Mouse (Mus musculus) gastrocnemius, postnatal 14 days (tissue): ENCODE measurements around the gene Kdm4c. TPM values are rescaled to one million over a fixed set of nuclear protein-coding genes. Genes with fewer than 3 reads are reported as not detected.
"Not testable (repeated sequence)": the region's sequence is repeated elsewhere in the genome, so short reads cannot be mapped to it uniquely, and the experiment has no call there.

Source experiments
- DNase-seq: peaks from one replicate; pipeline ENCODE4 v3.0.0; 2021; ENCODE audit warnings: mixed read lengths
- intact Hi-C: fragments of 180-260 bp; cut with DNase I; formaldehyde crosslinking; loops from one replicate; pipeline ENCODE4 v1.15.1; 2025; ENCODE audit warnings: low total_unique reads
- total RNA-seq, 2 experiments: library from RNA; stranded (reverse); gene quantifications; 2 replicates each; pipeline ENCODE4 v1.2.3; 2021

Gene Kdm4c
- total RNA-seq, 2 experiments from 2014 or later, result 8.9 to 9.2 TPM

DNA sequence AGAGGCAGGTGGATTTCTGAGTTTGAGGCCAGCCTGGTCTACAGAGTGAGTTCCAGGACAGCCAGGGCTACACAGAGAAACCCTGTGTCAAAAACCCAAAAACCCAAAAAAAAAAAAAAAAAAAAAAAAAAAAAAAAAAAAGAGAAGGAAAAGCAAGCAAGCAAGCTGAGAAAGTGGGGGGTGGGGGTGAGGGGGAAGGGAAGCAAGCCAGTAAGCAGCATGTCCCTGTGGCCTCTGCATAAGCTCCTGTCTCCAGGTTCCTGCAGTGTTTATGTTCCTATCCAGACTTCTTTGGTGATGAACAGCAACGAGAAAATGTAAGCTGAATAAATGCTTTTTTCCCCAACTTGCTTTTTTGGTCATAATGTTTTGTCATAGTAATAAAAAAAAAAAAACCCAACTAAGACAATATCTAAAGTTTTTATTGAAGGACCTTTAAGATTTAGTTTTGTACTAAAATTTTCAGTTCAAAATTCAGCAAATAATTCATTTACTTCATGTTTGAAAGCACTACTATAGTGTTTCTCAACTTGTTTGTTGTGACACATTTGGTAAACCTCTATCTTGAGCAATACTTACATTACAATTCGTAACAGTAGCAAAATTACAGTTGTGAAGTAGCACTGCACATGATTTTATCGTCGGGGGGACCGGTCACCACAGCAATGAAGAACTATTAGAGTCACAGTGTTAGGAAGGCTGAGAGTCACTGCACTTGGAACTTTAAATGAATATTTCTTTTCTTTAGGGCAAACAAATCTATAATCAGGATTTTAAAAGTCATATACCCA lies 63.2 kb downstream of the Kdm4c start:
- intact Hi-C loops, result no loop called here
- no peak for DNase-seq

GRCm38 (mm10) chr4:74311135-74311534 lies 68.8 kb downstream of the Kdm4c start:
- no peak for DNase-seq

DNA sequence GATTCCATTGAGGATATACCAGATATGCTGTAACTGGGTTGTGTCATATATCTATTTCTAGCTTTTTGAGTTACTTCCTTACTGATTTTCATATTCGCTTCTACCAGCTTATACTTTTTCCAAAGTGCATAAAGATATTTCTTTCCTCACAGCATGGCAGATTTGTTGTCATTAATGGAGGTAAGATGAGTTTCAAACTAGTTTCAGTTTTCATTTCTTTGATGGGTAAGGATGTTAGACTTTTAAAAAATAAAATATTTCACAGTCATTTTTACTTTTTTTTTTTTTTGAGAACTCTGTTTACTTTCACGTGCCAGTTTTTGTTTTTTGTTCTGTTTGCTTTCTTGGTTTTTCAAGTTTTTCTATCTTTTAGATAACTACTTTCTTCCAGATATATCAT lies 70.6 kb downstream of the Kdm4c start:
- no peak for DNase-seq
- intact Hi-C loops, result no loop called here

More at GRCm38 (mm10) chr4:74311135-74311534, 68.8 kb downstream of the Kdm4c start:
- intact Hi-C loops, result no loop called here

DNA sequence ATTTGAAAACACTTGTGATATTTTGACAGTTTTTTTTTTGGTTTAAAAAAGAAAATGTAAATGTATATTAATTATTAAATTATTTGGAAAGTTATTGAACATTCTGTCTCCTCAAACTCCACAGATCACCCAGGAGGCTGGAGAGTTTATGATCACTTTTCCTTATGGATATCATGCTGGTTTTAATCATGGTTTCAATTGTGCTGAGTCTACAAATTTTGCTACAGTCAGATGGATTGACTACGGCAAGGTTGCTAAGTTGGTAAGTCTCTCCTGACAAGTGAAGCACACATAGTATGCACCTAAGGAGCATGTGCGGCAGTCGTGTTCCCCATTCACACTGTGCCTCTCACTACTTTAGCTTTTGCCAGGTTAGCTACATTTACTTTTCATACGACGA lies 73.1 kb downstream of the Kdm4c start:
- intact Hi-C loops, result no loop called here

GRCm38 (mm10) chr4:74319313-74319712 lies 77.0 kb downstream of the Kdm4c start:
- intact Hi-C loops, result no loop called here
- no peak for DNase-seq

More for the DNA sequence above, 73.1 kb downstream of the Kdm4c start:
- no peak for DNase-seq

GRCm38 (mm10) chr4:74357479-74357878 lies 115.2 kb downstream of the Kdm4c start:
- no peak for DNase-seq
- intact Hi-C loops, result no loop called here

GRCm38 (mm10) chr4:74360274-74360673 lies 118.0 kb downstream of the Kdm4c start:
- intact Hi-C loops, result no loop called here
- DNase-seq, result no peak

- intact Hi-C loops, result no loop called here
- no peak for DNase-seq
Measured at GRCm38 (mm10) chr4:74386583-74386982, 144.3 kb downstream of the Kdm4c start.

DNA sequence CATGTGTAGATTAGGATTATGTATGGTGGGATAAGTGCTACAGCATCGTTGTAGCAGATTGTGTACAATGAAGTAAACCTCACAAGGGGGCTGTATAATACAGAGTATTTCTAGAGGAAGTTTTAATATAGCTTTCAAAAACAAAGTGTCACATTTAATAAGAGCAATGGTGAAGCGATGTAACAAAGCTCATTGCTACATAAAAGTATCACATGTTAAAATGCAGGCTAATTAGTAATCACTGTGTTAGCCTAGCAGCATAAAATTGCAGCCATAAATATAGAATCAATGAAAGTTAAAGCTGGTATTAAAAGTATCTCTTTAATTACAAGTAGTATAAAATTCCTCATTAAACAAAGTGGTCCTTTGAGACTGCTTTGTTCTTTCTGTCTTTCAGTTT lies 150.9 kb downstream of the Kdm4c start:
- DNase-seq, result no peak

GRCm38 (mm10) chr4:74396562-74396961 lies 154.3 kb downstream of the Kdm4c start:
- DNase-seq, result no peak
- intact Hi-C loops, result no loop called here

More for the DNA sequence above, 150.9 kb downstream of the Kdm4c start:
- intact Hi-C loops, result no loop called here

DNA sequence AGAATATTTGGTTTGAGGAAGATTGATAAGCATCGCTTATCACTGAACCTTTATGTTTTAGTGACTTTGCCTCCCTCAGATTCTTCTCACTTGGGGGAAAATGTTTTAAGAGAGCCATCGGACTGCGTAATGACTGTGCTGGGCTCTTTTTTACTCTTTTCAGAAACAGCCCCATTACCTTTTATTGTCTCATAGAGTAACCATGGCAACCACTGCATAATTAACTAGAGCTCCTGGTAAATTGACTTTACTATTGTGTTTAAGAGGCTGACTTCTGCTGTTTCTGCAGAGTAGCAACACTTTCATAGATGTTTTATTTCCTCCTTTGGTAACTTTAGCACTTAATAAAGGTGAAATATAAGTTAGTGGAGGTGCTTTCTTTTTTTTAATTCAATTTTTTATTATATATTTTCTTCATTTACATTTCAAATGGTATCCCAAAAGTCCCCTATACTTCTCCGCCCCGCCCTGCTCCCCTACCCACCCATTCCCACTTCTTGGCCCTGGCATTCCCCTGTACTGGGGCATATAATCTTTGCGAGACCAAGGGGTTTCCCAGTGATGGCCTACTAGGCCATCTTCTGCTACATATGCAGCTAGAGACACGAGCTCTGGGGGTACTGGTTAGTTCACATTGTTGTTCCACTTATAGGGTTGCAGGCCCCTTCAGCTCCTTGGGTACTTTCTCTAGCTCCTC lies 159.5 kb downstream of the Kdm4c start:
- DNase-seq, intact Hi-C loops: not testable (repeated sequence)

DNA sequence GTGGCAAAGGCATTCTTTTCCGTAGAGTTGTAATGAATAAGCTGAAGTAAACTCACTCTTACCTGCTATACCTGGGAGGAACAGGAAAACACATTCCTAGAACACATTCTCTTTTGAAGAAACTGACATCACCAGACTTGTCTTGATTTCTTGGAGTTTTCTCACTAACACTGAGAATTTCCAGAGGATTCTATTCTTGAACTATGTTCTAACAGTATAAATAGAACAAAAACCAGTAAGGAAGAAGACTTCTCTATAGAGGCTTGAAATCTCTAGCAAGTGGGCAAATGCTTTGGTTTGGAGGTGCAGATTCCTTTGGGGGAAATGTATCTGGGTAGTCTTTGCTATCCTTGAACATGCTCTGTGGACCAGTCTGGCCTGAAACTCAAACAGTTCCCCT lies 166.4 kb downstream of the Kdm4c start:
- intact Hi-C loops, result no loop called here
- no peak for DNase-seq

DNA sequence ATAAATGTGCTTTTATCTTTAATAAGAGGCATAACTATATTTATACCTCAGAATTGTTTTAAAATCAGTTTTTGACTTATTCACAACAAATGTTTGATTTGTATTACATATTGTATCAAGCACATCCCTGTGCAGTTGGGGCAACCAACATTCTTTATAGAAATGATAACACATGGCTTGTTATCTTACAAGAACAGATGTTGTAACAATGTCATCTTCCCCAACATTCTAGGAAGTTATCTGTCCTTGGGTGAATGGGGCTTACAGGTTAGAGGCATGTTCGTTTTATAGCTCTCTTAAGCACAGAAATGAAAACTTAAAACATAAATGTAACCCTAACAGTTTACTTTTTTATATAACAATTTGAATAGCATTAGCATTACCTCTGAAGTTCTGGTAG lies 177.5 kb downstream of the Kdm4c start:
- intact Hi-C loops, result no loop called here

More for the DNA sequence above, 177.5 kb downstream of the Kdm4c start:
- DNase-seq, result no peak

Other genes starting within 250 kb of the Kdm4c start
- 1 to 10 TPM in 1 of 2 experiments, under 1 TPM in 1; 0.86 to 2.4 TPM for gene Frmd3, start 229.1 kb upstream of the Kdm4c start, total RNA-seq